Comparison of ENCODE assay signal across 8 mouse cellular contexts in the genomic region with DNA sequence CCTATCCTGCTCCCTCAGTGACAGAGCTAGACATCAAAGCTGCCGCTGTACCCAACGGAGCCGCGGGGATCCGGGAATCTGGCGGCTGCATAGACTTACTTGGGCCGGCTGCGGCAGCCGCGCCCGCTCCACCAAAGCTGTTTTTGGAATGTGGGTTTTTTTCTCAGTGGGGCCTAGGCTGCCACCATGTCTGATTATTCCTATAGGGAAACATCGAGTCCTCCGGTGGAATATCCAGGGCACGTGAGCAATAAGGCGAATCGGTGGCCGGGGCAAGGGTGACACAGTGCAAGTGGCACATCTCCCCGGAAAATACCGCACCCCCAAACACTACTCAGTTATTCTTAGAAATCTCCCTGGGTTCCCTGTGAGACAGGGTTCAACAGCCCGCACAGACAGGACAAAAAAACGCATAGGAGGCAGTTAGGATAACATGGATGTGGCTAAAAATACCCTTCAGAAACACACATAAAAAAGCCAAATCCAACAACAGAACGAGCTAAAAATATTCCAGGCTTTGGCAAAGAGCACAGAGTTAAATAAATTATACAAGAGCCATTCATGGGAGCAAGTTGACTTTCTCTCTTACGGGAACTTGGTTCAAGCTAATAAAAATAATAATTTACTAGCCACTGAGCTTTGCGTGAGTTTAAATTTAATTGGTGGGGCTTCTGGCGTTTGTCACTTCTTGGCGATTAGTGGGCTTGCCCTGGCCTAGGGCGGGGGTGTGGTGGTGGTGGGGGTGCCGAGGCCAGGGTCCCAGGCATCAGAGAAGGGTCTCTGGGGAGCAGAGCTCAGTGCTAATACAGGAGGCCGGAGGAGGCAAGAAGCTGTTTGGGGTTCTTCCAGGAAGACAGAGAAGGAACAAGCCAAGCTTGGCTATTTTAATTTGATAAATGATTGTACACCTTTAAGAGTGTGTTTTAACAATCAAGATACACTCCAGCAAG. TPM values are rescaled to one million over a fixed set of nuclear protein-coding genes. Genes with fewer than 3 reads are reported as not detected.
DNase-seq lines count a peak whose midpoint lies in the region; ATAC-seq and TF ChIP-seq lines count a peak whose summit lies in the region.

No protein-coding gene starts in this region.

- H3K4me2 ChIP-seq in heart, embryonic 15.5 days = peak overlapping the region; percentile 85
- H3K4me2 ChIP-seq in limb, embryonic 14.5 days (replicated peaks; ENCODE audit: low read depth, low read length, severe bottlenecking) = peak overlapping the region; percentile 96
- peak overlapping the region; percentile 98 for H3K4me2 ChIP-seq in stomach, embryonic 14.5 days (replicated peaks; ENCODE audit: low read depth, low read length)

- peak overlapping the region; percentile 36; the same call in 1 of the 2 replicates for H3K9ac ChIP-seq in heart, embryonic 15.5 days
- H3K9ac ChIP-seq in limb, embryonic 14.5 days (ENCODE audit: low read depth, low read length, severe bottlenecking) = 0 out of 2 replicates have a peak overlapping the region, but pooled peaks have one; percentile 13
- no peak overlapping the region; the same call in 1 of the 2 replicates for H3K9ac ChIP-seq in stomach, embryonic 14.5 days (replicated peaks; ENCODE audit: low read depth, low read length)

- H3K27ac ChIP-seq in heart, embryonic 15.5 days = peak overlapping the region; percentile 87
- peak overlapping the region; percentile 81 for H3K27ac ChIP-seq in limb, embryonic 14.5 days (replicated peaks; ENCODE audit: low read depth, low read length)
- peak overlapping the region; percentile 83 for H3K27ac ChIP-seq in stomach, embryonic 14.5 days (ENCODE audit: low read length)

- no peaks in the 10 kb centered on the region for H3K27me3 ChIP-seq in heart, embryonic 15.5 days
- no peaks in the 10 kb centered on the region for H3K27me3 ChIP-seq in limb, embryonic 14.5 days (ENCODE audit: control insufficient read depth, insufficient read depth, low read length)
- H3K27me3 ChIP-seq in stomach, embryonic 14.5 days (ENCODE audit: control insufficient read depth, insufficient read depth, low read length) = no peaks in the 10 kb centered on the region

- no peaks in the 10 kb centered on the region for H3K9me3 ChIP-seq in heart, embryonic 15.5 days (replicated peaks)
- no peaks in the 10 kb centered on the region for H3K9me3 ChIP-seq in limb, embryonic 14.5 days (ENCODE audit: control insufficient read depth, low read length)
- no peaks in the 10 kb centered on the region for H3K9me3 ChIP-seq in stomach, embryonic 14.5 days (ENCODE audit: control insufficient read depth, low read depth, low read length)

- 11% methylated on average over 29 of the region's 29 CpGs for WGBS in heart, embryonic 15.5 days
- 5% methylated on average over 29 of the region's 29 CpGs for WGBS in limb, embryonic 14.5 days
- 10% methylated on average over 29 of the region's 29 CpGs for WGBS in stomach, embryonic 14.5 days

- peaks cover 67% of the 10 kb centered on the region for H3K4me1 ChIP-seq in heart, embryonic 15.5 days (replicated peaks)
- H3K4me1 ChIP-seq in limb, embryonic 14.5 days (ENCODE audit: control insufficient read depth, insufficient read depth, low read length) = peaks cover 65% of the 10 kb centered on the region
- peaks cover 60% of the 10 kb centered on the region for H3K4me1 ChIP-seq in stomach, embryonic 14.5 days (ENCODE audit: control insufficient read depth, insufficient read depth, low read length)

- H3K36me3 ChIP-seq in heart, embryonic 15.5 days = no peaks in the 10 kb centered on the region
- H3K36me3 ChIP-seq in limb, embryonic 14.5 days (ENCODE audit: control insufficient read depth, insufficient read depth, low read length) = 0 out of 2 replicates have a peak, but pooled peaks cover 10% of the 10 kb centered on the region
- H3K36me3 ChIP-seq in stomach, embryonic 14.5 days (ENCODE audit: control insufficient read depth, insufficient read depth, low read length) = no peaks in the 10 kb centered on the region

- TF ChIP-seq POLR2A in limb, embryonic 14.5 days (IDR thresholded peaks at IDR 0.05; ENCODE audit: borderline replicate concordance, extremely low read depth, insufficient read depth, insufficient read length) = no peak

- DNase-seq in cerebellum, postnatal 10 days = peak; percentile 66 to 74
- DNase-seq in cerebellum, postnatal 4 days (ENCODE audit: low spot score in 2 of 2) = no peak
- DNase-seq in ZHBTc4 (ENCODE audit: low read depth, low spot score) = peak; percentile 89
- peak; percentile 75 for DNase-seq in limb, embryonic 14.5 days (ENCODE audit: low spot score)
- no peak for DNase-seq in gastrocnemius, adult 8-10 months (ENCODE audit: low spot score in 2 of 2)
- no peak for DNase-seq in gastrocnemius, postnatal 14 days

- ATAC-seq in heart, embryonic 15.5 days (replicated peaks; ENCODE audit: insufficient number of reproducible peaks, insufficient read depth, low FRiP score, low read depth) = no peak
- no peak for ATAC-seq in limb, embryonic 14.5 days (ENCODE audit: low FRiP score, low read depth)
- no peak for ATAC-seq in stomach, embryonic 14.5 days (ENCODE audit: insufficient number of reproducible peaks, insufficient read depth, low FRiP score, low read depth)

- intact Hi-C loops in gastrocnemius, postnatal 14 days (cut with DNase I; ENCODE audit: low total_unique reads) = no loop called here

- peak overlapping the region; percentile 29 for H3K4me3 ChIP-seq in heart, embryonic 15.5 days
- peak overlapping the region; percentile 83 for H3K4me3 ChIP-seq in limb, embryonic 14.5 days (replicated peaks; ENCODE audit: low read length)
- peak overlapping the region; percentile 10; the same call in 1 of the 2 replicates for H3K4me3 ChIP-seq in stomach, embryonic 14.5 days (ENCODE audit: low read depth, low read length)

RNA-seq across cellular contexts. Expression of a gene that starts 8.5 kb away (rescaled TPM):
- polyA plus RNA-seq in heart, embryonic 15.5 days (2015; fragmentation: Nextera tagmentation; extraction: Ambion mirVana) = 4.2 and 5.7 TPM in 2 replicates
- 22.9 and 28.3 TPM in 2 replicates for polyA plus RNA-seq in limb, embryonic 14.5 days (2012; rRNA removed)
- polyA plus RNA-seq in limb, embryonic 14.5 days (2014; fragmentation: Nextera tagmentation; extraction: Ambion mirVana) = 14.0 and 14.9 TPM in 2 replicates
- polyA plus RNA-seq in stomach, embryonic 14.5 days (2014; fragmentation: Nextera tagmentation; extraction: Ambion mirVana) = 12.2 and 13.4 TPM in 2 replicates
- 1 to 10 TPM; 3.6 to 5.8 (median 4.7) TPM for total RNA-seq in gastrocnemius, adult 8-10 months (2022)
- 1 to 10 TPM; 3.4 to 8.1 TPM for total RNA-seq in gastrocnemius, postnatal 14 days (2021)

Comparison
In these comparisons a context has a peak if more than half of its experiments do, and no peak if none do; other contexts are left out.
1. DNase-seq: peak in cerebellum, postnatal 10 days (2 of 2), ZHBTc4 (single experiment) and limb, embryonic 14.5 days (single experiment); none in cerebellum, postnatal 4 days (0 of 2), gastrocnemius, adult 8-10 months (0 of 2) and gastrocnemius, postnatal 14 days (single experiment).
2. H3K4me3 ChIP-seq: peak in every context shown above with its lines; median percentile 83 in limb, embryonic 14.5 days; 29 in heart, embryonic 15.5 days; 10 in stomach, embryonic 14.5 days.
3. Peak in every context shown above with its lines, with median percentiles within 50 percentile points of each other: H3K27ac ChIP-seq and H3K4me2 ChIP-seq.